Mouse (Mus musculus) layer of hippocampus, adult 8-10 months (tissue): ENCODE results near the gene Ramp1. TPM values are rescaled to one million over a fixed set of nuclear protein-coding genes. Genes with fewer than 3 reads are reported as not detected.

Source experiments
- DNase-seq, 2 experiments: peaks; one replicate each; pipeline ENCODE4 v3.0.0; 2022; ENCODE audit warnings: low spot score in 2 of 2
- total RNA-seq, 4 experiments: library from RNA; stranded (reverse); gene quantifications; 2 replicates each; pipeline ENCODE4 v1.2.4; 2022

Gene Ramp1
- total RNA-seq, 4 experiments from 2014 or later = 55.1 to 62.5 (median 56.6) TPM

DNA sequence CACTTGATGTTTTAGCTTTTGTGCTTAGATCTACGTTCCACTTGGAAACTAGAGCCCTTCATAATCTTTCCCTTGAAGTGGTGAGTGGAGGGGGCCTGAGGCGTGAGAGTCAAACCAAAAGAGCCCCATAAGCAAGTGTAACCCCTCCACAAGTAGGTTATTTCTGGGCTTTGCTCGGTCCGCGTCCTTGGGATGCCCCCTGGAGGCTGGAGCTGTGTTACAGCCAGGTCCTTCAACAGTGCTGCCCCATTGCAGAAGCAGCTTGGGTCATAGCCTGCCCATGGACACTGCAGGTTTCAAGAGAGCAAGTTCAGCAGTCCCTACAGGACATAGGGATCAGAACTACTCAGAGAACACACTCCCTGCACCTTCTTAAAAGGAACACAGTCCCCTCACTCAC is 59.5 kb downstream of the Ramp1 start:
- peak in 1 of 2 experiments; percentile 58 for DNase-seq

GRCm38 (mm10) chr1:91239800-91240199 is 60.2 kb downstream of the Ramp1 start:
- DNase-seq = no peak

GRCm38 (mm10) chr1:91240685-91241084 is 61.1 kb downstream of the Ramp1 start:
- no peak for DNase-seq

GRCm38 (mm10) chr1:91241249-91241648 is 61.6 kb downstream of the Ramp1 start:
- no peak for DNase-seq

GRCm38 (mm10) chr1:91248242-91248641 is 68.6 kb downstream of the Ramp1 start:
- no peak for DNase-seq

DNA sequence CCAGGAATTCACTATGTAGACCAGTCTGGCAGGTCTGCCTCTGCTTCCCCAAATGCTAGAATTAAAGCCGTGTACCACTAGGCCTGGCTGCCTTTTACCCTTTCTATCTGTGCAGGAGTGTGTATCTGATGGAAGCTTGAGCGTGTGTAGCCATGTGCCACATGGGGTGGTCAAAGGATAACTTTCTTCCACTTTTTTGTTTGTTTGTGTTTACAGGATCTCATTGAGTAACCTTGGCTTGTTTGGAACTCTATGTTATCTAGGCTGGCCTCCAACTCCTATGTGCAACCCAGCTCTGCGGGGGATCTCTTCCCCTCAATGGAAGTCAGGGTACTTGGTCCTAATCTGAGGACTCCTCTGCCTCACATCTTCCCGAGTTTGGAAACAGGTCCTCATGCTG is 69.3 kb downstream of the Ramp1 start:
- DNase-seq = no peak

GRCm38 (mm10) chr1:91249564-91250414 is 70.2 kb downstream of the Ramp1 start, which contains the start of gene Ube2f:
Gene Ube2f, plus strand, starts transcription at chr1:91250304.
- DNase-seq = peak; percentile 96 to 97

DNA sequence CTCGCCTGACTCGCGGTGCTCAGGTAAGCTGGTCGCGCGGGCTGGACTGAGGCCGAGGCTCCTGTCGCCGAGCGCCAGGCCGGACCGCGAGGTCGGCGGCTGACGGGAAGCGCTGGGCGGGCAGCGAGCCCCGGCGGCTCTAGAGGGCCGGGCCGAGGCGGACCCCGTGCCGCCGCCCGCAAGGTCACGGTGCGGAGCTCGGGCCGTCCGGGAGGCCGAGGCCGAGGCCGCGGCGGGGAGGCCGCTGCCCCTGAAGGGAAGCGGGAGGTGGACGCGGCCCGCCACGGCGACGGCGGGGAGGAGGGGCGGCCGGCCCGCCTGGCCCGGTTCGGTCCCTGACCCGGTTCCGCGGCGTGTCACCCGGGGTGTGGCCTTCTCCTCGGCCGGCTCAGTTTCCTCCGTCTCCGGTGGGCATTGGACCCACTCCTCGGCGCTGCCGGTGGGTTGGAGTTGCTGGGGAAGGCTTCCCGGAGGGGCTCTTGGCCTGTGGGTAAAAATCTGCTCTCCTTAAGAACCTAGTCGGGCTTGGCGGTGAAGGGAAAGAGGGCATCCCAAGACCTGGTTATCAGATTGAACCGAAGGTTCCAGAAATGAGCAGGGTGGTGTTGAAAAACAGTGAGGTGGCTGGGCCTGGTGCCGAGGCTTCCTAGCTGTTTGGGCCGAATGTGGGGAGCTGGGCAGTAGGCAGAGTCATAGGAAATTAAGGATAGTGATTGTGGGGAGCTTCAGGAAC is 71.0 kb downstream of the Ramp1 start:
- DNase-seq = no peak

- no peak for DNase-seq
These were observed 71.6 kb downstream of the Ramp1 start for GRCm38 (mm10) chr1:91251148-91251650.

DNA sequence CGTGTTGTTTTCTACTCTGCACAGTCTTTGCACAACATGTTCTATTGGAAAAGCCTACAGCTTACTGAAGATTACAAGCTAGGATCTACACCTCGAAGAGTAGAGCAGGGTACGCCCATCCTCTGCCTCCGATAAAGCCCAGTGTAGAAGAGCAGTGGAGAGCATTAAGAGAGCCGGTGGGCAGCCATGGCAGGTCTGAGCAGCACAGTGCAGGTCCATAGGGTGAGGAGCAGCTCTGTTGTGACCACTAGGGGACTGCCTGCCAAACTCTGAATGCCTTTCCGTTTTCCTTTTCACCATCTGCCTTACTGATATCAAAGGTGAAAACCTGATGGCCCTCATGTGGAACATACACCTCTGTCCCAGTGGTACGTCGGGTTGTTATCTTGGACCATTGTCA is 72.3 kb downstream of the Ramp1 start:
- no peak for DNase-seq

GRCm38 (mm10) chr1:91257918-91258317 is 78.3 kb downstream of the Ramp1 start:
- DNase-seq = no peak

DNA sequence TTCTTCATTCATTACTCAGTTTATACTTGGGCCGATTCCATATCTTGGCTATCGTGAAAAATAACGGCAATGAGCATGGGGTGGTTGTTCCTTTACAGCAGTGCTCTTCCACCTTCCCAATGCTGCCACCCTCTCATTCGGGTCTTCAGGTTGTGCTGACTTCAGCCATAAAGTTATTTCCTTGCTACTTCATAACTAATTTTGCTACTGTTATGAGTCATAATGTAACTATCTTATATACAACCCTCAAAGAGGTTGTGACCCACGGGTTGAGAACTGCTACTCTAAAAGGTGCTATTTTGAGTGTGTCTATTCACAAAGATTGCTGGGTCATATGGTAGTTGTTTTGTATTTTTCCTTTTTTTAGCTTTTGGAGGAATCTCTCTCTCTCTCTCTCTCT is 80.2 kb downstream of the Ramp1 start:
- DNase-seq = no peak

DNA sequence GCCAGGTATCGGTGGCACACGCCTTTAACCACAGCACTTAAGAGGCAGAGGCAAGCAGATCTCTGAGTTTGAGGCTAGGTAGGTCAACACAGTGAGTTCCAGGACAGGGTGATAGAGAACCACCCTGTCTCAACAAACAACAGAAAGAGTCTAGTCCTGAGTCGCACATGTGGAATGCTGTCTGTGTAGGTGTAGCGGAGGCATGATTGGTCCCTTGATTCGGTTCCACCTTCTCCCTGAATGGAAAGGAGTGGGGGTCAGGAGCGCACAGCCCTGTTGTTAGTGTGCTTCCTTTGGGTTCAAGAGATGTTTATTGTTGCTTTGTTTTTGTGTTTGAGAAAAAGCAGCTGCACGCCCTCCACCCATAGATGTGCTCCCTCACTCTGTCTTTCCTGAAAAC is 82.9 kb downstream of the Ramp1 start:
- DNase-seq = no peak

DNA sequence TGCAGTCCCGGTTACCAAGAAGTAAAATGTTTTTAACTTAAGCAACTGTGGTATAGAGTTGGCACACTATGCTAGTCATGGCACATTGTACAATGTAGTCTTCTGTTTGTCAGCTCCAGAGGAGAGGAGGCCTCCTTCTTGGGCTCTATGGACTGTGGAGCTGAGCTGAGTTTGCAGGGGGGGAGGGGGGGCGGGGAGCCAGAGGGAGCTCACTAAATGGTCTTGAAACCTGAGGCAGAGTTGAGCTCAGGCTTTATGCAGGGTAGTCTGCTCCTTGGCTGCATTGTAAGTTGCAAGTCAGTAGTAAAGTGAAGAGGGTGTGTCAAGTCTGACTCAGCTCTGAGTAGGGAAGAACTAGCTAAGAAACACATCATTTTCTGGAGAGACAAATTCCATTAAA is 92.6 kb downstream of the Ramp1 start:
- no peak for DNase-seq

Other genes with a start within 250 kb of the Ramp1 start
- not detected for gene Prlh, start 226.7 kb upstream of the Ramp1 start, total RNA-seq
- not detected for gene Rab17, start 210.2 kb upstream of the Ramp1 start, total RNA-seq
- gene Lrrfip1, start 181.1 kb upstream of the Ramp1 start, total RNA-seq = 10 to 100 TPM; 66.2 to 83.0 (median 73.9) TPM
- gene Rbm44, start 34.7 kb upstream of the Ramp1 start, total RNA-seq = under 1 TPM in 1 of 4 experiments, not detected in 3; 0.23 TPM
- gene Ube2f, start 70.5 kb downstream of the Ramp1 start, total RNA-seq = 10 to 100 TPM; 48.0 to 48.9 (median 48.6) TPM
- 10 to 100 TPM; 21.8 to 24.6 (median 22.2) TPM for gene Scly, start 118.5 kb downstream of the Ramp1 start, total RNA-seq
- gene Espnl, start 142.3 kb downstream of the Ramp1 start, total RNA-seq = under 1 TPM in 1 of 4 experiments, not detected in 3; 0.16 TPM
- not detected for gene Klhl30, start 171.2 kb downstream of the Ramp1 start, total RNA-seq
- gene Erfe, start 186.6 kb downstream of the Ramp1 start, total RNA-seq = not detected
- gene Ilkap, start 219.0 kb downstream of the Ramp1 start, total RNA-seq = 10 to 100 TPM; 58.7 to 73.1 (median 64.3) TPM
- 10 to 100 TPM; 15.0 to 20.8 (median 16.2) TPM for gene Hes6, start 234.2 kb downstream of the Ramp1 start, total RNA-seq